Mouse (Mus musculus) brain, embryonic 14.5 days (tissue): Measurements from ENCODE around the gene Smoc1.

Experiments used
- CTCF ChIP-seq: fragments of 200-500 bp; IDR thresholded peaks from 2 replicates; pipeline ENCODE4 v1.5.1; 2012; ENCODE audit warnings: inconsistent platforms, mild to moderate bottlenecking, moderate library complexity, borderline replicate concordance; ENCODE audit not compliant: insufficient read depth, insufficient read length; ENCODE audit errors: extremely low read depth
- POLR2A ChIP-seq: fragments of 200-500 bp; IDR thresholded peaks from 2 replicates; pipeline ENCODE4 v1.6.1; 2012; ENCODE audit warnings: mild to moderate bottlenecking, inconsistent platforms, borderline replicate concordance; ENCODE audit not compliant: poor library complexity, insufficient read depth, insufficient read length, severe bottlenecking; ENCODE audit errors: extremely low read depth

GRCm38 (mm10) chr12:80998528-80999221, 27.9 kb upstream of the Smoc1 start:
- TF ChIP-seq CTCF (no peak), POLR2A (no peak)
